Mouse (Mus musculus) MEL (cell line): Measurements from ENCODE around the gene Timm29. TPM values are rescaled to one million over a fixed set of nuclear protein-coding genes. Genes with fewer than 3 reads are reported as not detected.

Experiments used
- DNase-seq: peaks from one replicate; pipeline ENCODE4 v3.0.0; 2011; ENCODE audit warnings: low read depth, low spot score
- H3K27ac ChIP-seq: 2 replicates; pipeline ENCODE4 v1.5.1; 2012; ENCODE audit warnings: low read depth, mild to moderate bottlenecking, control low read depth, low read length, moderate library complexity; ENCODE audit not compliant: control insufficient read depth
- H3K27me3 ChIP-seq, 2 experiments: fragments of 150-350 bp in 1 of 2; sonication (generic) in 1 of 2; 2 replicates each; pipeline ENCODE4 v1.6.1; 2012; ENCODE audit warnings: low read length in 2 of 2, mild to moderate bottlenecking in 2 of 2, improper control_type of control experiment in 1 of 2, moderate library complexity in 1 of 2; ENCODE audit not compliant: insufficient read depth in 2 of 2, control insufficient read depth in 1 of 2
- H3K36me3 ChIP-seq, 2 experiments: 2 replicates each; pipeline ENCODE4 v1.6.1; 2012 to 2014; ENCODE audit warnings: low read length in 2 of 2, improper control_type of control experiment in 1 of 2, inconsistent platforms in 1 of 2, mild to moderate bottlenecking in 1 of 2; ENCODE audit not compliant: insufficient read depth in 2 of 2, control insufficient read depth in 1 of 2
- H3K4me1 ChIP-seq, 2 experiments: fragments of 150-350 bp in 1 of 2; sonication (generic) in 1 of 2; 2 replicates each; pipeline ENCODE4 v1.6.1; 2012; ENCODE audit warnings: low read length in 2 of 2, improper control_type of control experiment in 1 of 2, mild to moderate bottlenecking in 1 of 2; ENCODE audit not compliant: insufficient read depth in 2 of 2, control insufficient read depth in 1 of 2
- H3K4me3 ChIP-seq, 2 experiments: fragments of 150-350 bp in 1 of 2; sonication (generic) in 1 of 2; 2 replicates each; pipeline ENCODE4 v1.5.1; 2012; ENCODE audit warnings: low read depth in 2 of 2, low read length in 2 of 2, mild to moderate bottlenecking in 2 of 2, moderate library complexity in 2 of 2, control low read depth in 1 of 2, improper control_type of control experiment in 1 of 2; ENCODE audit not compliant: control insufficient read depth in 1 of 2, insufficient read depth in 1 of 2
- H3K79me2 ChIP-seq: 2 replicates; pipeline ENCODE4 v1.6.1; 2012; ENCODE audit warnings: mild to moderate bottlenecking, low read length, moderate library complexity; ENCODE audit not compliant: control insufficient read depth, poor library complexity, insufficient read depth
- H3K9ac ChIP-seq: 2 replicates; pipeline ENCODE4 v1.6.1; 2012; ENCODE audit warnings: low read depth, mild to moderate bottlenecking, control low read depth, low read length, moderate library complexity; ENCODE audit not compliant: control insufficient read depth, poor library complexity, severe bottlenecking
- H3K9me3 ChIP-seq: fragments of 150-350 bp; sonication (generic); replicated peaks from 2 replicates; pipeline ENCODE4 v1.6.1; 2012; ENCODE audit warnings: mild to moderate bottlenecking, low read length, improper control_type of control experiment, moderate library complexity; ENCODE audit not compliant: insufficient read depth
- CTCF ChIP-seq, 3 experiments: IDR thresholded peaks in 2 of 3; conservative IDR thresholded peaks in 1 of 3; 2 replicates each; pipeline ENCODE4 v1.5.1; 2011 to 2012; ENCODE audit warnings: low read length in 3 of 3, low read depth in 2 of 3, mild to moderate bottlenecking in 2 of 3, improper control_type of control experiment in 1 of 3, inconsistent platforms in 1 of 3, mixed read lengths in 1 of 3, moderate library complexity in 1 of 3; ENCODE audit not compliant: control insufficient read depth in 1 of 3, insufficient read depth in 1 of 3, poor library complexity in 1 of 3, severe bottlenecking in 1 of 3
- EP300 ChIP-seq, 2 experiments: IDR thresholded peaks; 2 replicates each; pipeline ENCODE4 v1.6.1; 2011; ENCODE audit warnings: improper control_type of control experiment in 2 of 2, low read length in 2 of 2, low read depth in 1 of 2, mild to moderate bottlenecking in 1 of 2
- KAT2A ChIP-seq: conservative IDR thresholded peaks from 2 replicates; pipeline ENCODE4 v1.6.1; 2012; ENCODE audit warnings: low read depth, low read length, improper control_type of control experiment, inconsistent platforms
- MAFK ChIP-seq: IDR thresholded peaks from 2 replicates; pipeline ENCODE4 v1.6.1; 2011; ENCODE audit warnings: low read depth, mild to moderate bottlenecking, low read length, improper control_type of control experiment, borderline replicate concordance
- MAZ ChIP-seq: IDR thresholded peaks from 2 replicates; pipeline ENCODE4 v1.6.1; 2012; ENCODE audit warnings: low read depth, mild to moderate bottlenecking, inconsistent platforms, low read length, improper control_type of control experiment
- MEF2A ChIP-seq: IDR thresholded peaks from 2 replicates; pipeline ENCODE4 v1.6.1; 2014; ENCODE audit warnings: low read depth, mild to moderate bottlenecking, inconsistent platforms, low read length, improper control_type of control experiment; ENCODE audit not compliant: poor library complexity, insufficient replicate concordance, severe bottlenecking; ENCODE audit errors: extremely low read depth
- MXI1 ChIP-seq: IDR thresholded peaks from 2 replicates; pipeline ENCODE4 v1.6.1; 2011; ENCODE audit warnings: mild to moderate bottlenecking, low read depth, low read length, improper control_type of control experiment
- MYC ChIP-seq: IDR thresholded peaks from 2 replicates; pipeline ENCODE4 v1.6.1; 2011; ENCODE audit warnings: low read depth, mild to moderate bottlenecking, low read length, improper control_type of control experiment, moderate library complexity
- NRF1 ChIP-seq: IDR thresholded peaks from 2 replicates; pipeline ENCODE4 v1.6.1; 2014; ENCODE audit warnings: low read depth, mild to moderate bottlenecking, inconsistent platforms, low read length, improper control_type of control experiment, moderate library complexity; ENCODE audit not compliant: poor library complexity, insufficient read depth, severe bottlenecking
- SIN3A ChIP-seq: IDR thresholded peaks from 2 replicates; pipeline ENCODE4 v1.6.1; 2012; ENCODE audit warnings: low read length, improper control_type of control experiment, inconsistent platforms
- SMC3 ChIP-seq: IDR thresholded peaks from 2 replicates; pipeline ENCODE4 v1.6.1; 2011; ENCODE audit warnings: low read depth, low read length, improper control_type of control experiment
- TBP ChIP-seq: IDR thresholded peaks from 2 replicates; pipeline ENCODE4 v1.8.0; 2011; ENCODE audit warnings: low read depth, low read length, improper control_type of control experiment
- TCF12 ChIP-seq: IDR thresholded peaks from 2 replicates; pipeline ENCODE4 v1.6.1; 2014; ENCODE audit warnings: low read depth, mild to moderate bottlenecking, inconsistent platforms, low read length, improper control_type of control experiment, moderate library complexity
- ZNF384 ChIP-seq: IDR thresholded peaks from 2 replicates; pipeline ENCODE4 v1.6.1; 2012; ENCODE audit warnings: low read depth, mild to moderate bottlenecking, inconsistent platforms, low read length, improper control_type of control experiment
- polyA plus RNA-seq, 2 experiments: library from polyadenylated mRNA; stranded (reverse) in 1 of 2; unstranded in 1 of 2; fragments of >175 nt in 1 of 2; fragments of >200 nt in 1 of 2; gene quantifications; 2 replicates each; pipeline versions ENCODE4 v1.2.1 to v1.2.4; 2012; ENCODE audit warnings: low replicate concordance in 2 of 2, low read depth in 1 of 2; ENCODE audit not compliant: insufficient read length in 2 of 2, insufficient read depth in 1 of 2, missing spikeins in 1 of 2
- total RNA-seq: library from RNA; depleted of rRNA; stranded (reverse); fragments of 300-350 nt; gene quantifications from 2 replicates; pipeline ENCODE4 v1.2.3, GENCODE M21; 2012

Gene Timm29
- total and polyA plus RNA-seq, 3 experiments: 45.8 to 163 (median 87.9) TPM

- DNase-seq: peak; percentile 97
- Histone ChIP-seq H3K27ac (no peak overlapping the region), H3K27me3 (no peaks in the 10 kb centered on the region), H3K9me3 (no peaks in the 10 kb centered on the region), H3K9ac (no peak overlapping the region), H3K4me3 (no peak overlapping the region), H3K79me2 (no peaks in the 10 kb centered on the region)
- TF ChIP-seq CTCF (IDR thresholded peaks at IDR 0.05 in 2 of 3, conservative IDR thresholded peaks at IDR 0.05 in 1 of 3; ENCODE audit: control insufficient read depth in 1 of 3, insufficient read depth in 1 of 3, low read depth in 2 of 3, low read length in 3 of 3, poor library complexity in 1 of 3, severe bottlenecking in 1 of 3) (peak in 1 of 3 experiments; percentile 99; a peak in 2 of 6 replicates), MEF2A (no peak)
- TF ChIP-seq, all 39 proteins: peak for 1
- Histone ChIP-seq H3K36me3 (0 out of 4 replicates have a peak, but pooled peaks cover 0 to 2% of the 10 kb centered on the region in 2 experiments), H3K4me1 (peaks cover 4 to 8% of the 10 kb centered on the region in 2 experiments; a peak in 3 of 4 replicates)
These were observed 9.3 kb downstream of the Timm29 start for GRCm38 (mm10) chr9:21601722-21602399.

- no peak overlapping the region for H3K9ac ChIP-seq
- 0 out of 4 replicates have a peak, but pooled peaks cover 0 to 2% of the 10 kb centered on the region in 2 experiments for H3K36me3 ChIP-seq
- no peaks in the 10 kb centered on the region for H3K79me2 ChIP-seq
- peaks cover 5 to 8% of the 10 kb centered on the region in 2 experiments; a peak in 3 of 4 replicates for H3K4me1 ChIP-seq
- H3K4me3 ChIP-seq: no peak overlapping the region
- peak; percentile 63 for DNase-seq
- no peaks in the 10 kb centered on the region for H3K27me3 ChIP-seq
- H3K27ac ChIP-seq: no peak overlapping the region
- no peaks in the 10 kb centered on the region for H3K9me3 ChIP-seq
- TF ChIP-seq TBP: peak; percentile 81
- TF ChIP-seq SIN3A: 0 out of 2 replicates have a peak, but pooled peaks have one; percentile 29
- TF ChIP-seq NRF1: no peak
- no peak for TF ChIP-seq KAT2A
- TF ChIP-seq CTCF (IDR thresholded peaks at IDR 0.05 in 2 of 3, conservative IDR thresholded peaks at IDR 0.05 in 1 of 3; ENCODE audit: control insufficient read depth in 1 of 3, insufficient read depth in 1 of 3, low read depth in 2 of 3, low read length in 3 of 3, poor library complexity in 1 of 3, severe bottlenecking in 1 of 3): peak in 2 of 3 experiments; percentile 51 to 56; a peak in 4 of 6 replicates
- TF ChIP-seq MAFK: no peak
- peak; percentile 28; the same call in 1 of the 2 replicates for TF ChIP-seq SMC3
- TF ChIP-seq ZNF384: no peak
- TF ChIP-seq MXI1: no peak
- no peak for TF ChIP-seq TCF12
- TF ChIP-seq MYC: peak; percentile 40; the same call in 1 of the 2 replicates
- TF ChIP-seq MAZ: no peak
- no peak for TF ChIP-seq EP300 (IDR thresholded peaks at IDR 0.05; ENCODE audit: low read depth in 1 of 2, low read length in 2 of 2)
These were observed 11.6 kb downstream of the Timm29 start for GRCm38 (mm10) chr9:21604119-21604518.
